In genomic region chr17:22739581-22740178, GRCm38 (mm10) we compare ENCODE assay signal across 8 mouse cellular contexts.
DNase-seq lines count a peak whose midpoint lies in the region; ATAC-seq and TF ChIP-seq lines count a peak whose summit lies in the region.

No protein-coding gene starts in this region.

- in situ Hi-C loops in ES-E14 (cut with MboI; ENCODE audit: low sequenced_read_pairs in 2 of 2, unreplicated experiment in 2 of 2): no loop called here

- H3K9me3 ChIP-seq in ES-E14 (ENCODE audit: control insufficient read depth, insufficient read depth, low read depth, low read length): no peaks in the 10 kb centered on the region
- peaks cover 18% of the 10 kb centered on the region for H3K9me3 ChIP-seq in forebrain, embryonic 13.5 days (replicated peaks)
- no peaks in the 10 kb centered on the region for H3K9me3 ChIP-seq in liver, embryonic 15.5 days (replicated peaks)
- H3K9me3 ChIP-seq in neural tube, embryonic 12.5 days: peaks cover 8% of the 10 kb centered on the region; the same call in 1 of the 2 replicates

- peaks cover 4% of the 10 kb centered on the region; the same call in 1 of the 2 replicates for H3K36me3 ChIP-seq in ES-E14 (ENCODE audit: control insufficient read depth, insufficient read depth, low read length, poor library complexity, severe bottlenecking)
- peaks cover 18% of the 10 kb centered on the region for H3K36me3 ChIP-seq in forebrain, embryonic 13.5 days (ENCODE audit: poor library complexity, severe bottlenecking)
- no peaks in the 10 kb centered on the region for H3K36me3 ChIP-seq in liver, embryonic 15.5 days (replicated peaks)
- peaks cover 13% of the 10 kb centered on the region for H3K36me3 ChIP-seq in neural tube, embryonic 12.5 days

- peak overlapping the region; percentile 63 for H3K27ac ChIP-seq in ES-E14 (ENCODE audit: insufficient read depth, low read depth, low read length, poor library complexity, severe bottlenecking)
- H3K27ac ChIP-seq in forebrain, embryonic 13.5 days: peak overlapping the region; percentile 85
- no peak overlapping the region; the same call in 1 of the 2 replicates for H3K27ac ChIP-seq in liver, embryonic 15.5 days (replicated peaks)
- peak overlapping the region; percentile 53 for H3K27ac ChIP-seq in neural tube, embryonic 12.5 days

- DNase-seq in ES-E14 (ENCODE audit: low read depth, low spot score): peak; percentile 72
- peak; percentile 41 for DNase-seq in c-Kit-positive CD71-positive TER-119-positive erythroid progenitor cells, embryonic 14.5 days (ENCODE audit: low spot score)
- DNase-seq in heart, postnatal 10 days: peak; percentile 68 to 70
- DNase-seq in kidney, postnatal 4 days: peak; percentile 65 to 76
- peak; percentile 17 to 27 for DNase-seq in thymus, adult 18-20 months

- H3K4me1 ChIP-seq in ES-E14 (ENCODE audit: control insufficient read depth in 2 of 2, insufficient read depth in 2 of 2, low read length in 2 of 2, poor library complexity in 1 of 2): no peaks in the 10 kb centered on the region
- peaks cover 9% of the 10 kb centered on the region for H3K4me1 ChIP-seq in forebrain, embryonic 13.5 days
- peaks cover 8% of the 10 kb centered on the region; the same call in 1 of the 2 replicates for H3K4me1 ChIP-seq in liver, embryonic 15.5 days (replicated peaks)
- H3K4me1 ChIP-seq in neural tube, embryonic 12.5 days: peaks cover 7% of the 10 kb centered on the region

- H3K4me3 ChIP-seq in ES-E14 (ENCODE audit: insufficient read depth in 1 of 2, low read depth in 1 of 2, low read length in 2 of 2, poor library complexity in 1 of 2, severe bottlenecking in 1 of 2): peak overlapping the region; percentile 84 to 91
- H3K4me3 ChIP-seq in forebrain, embryonic 13.5 days: peak overlapping the region; percentile 64
- peak overlapping the region; percentile 62 for H3K4me3 ChIP-seq in liver, embryonic 15.5 days (replicated peaks)
- H3K4me3 ChIP-seq in neural tube, embryonic 12.5 days: peak overlapping the region; percentile 58

- H3K4me2 ChIP-seq in forebrain, embryonic 13.5 days: peak overlapping the region; percentile 59
- H3K4me2 ChIP-seq in liver, embryonic 15.5 days: peak overlapping the region; percentile 70
- peak overlapping the region; percentile 67 for H3K4me2 ChIP-seq in neural tube, embryonic 12.5 days (replicated peaks)

- intact Hi-C loops in heart, postnatal 10 days (cut with DNase I): loop anchor here (10.0 kb wide), 2 partner anchors 125 to 455 kb away; partner anchors contain the start of genes Zfp40 and Zfp945

- ATAC-seq in forebrain, embryonic 13.5 days: peak; percentile 95
- ATAC-seq in liver, embryonic 15.5 days (ENCODE audit: insufficient read depth): peak; percentile 80
- ATAC-seq in neural tube, embryonic 12.5 days (ENCODE audit: low FRiP score, low read depth): peak; percentile 93

- H3K9ac ChIP-seq in ES-E14 (ENCODE audit: insufficient read depth, low read depth, low read length, poor library complexity, severe bottlenecking): peak overlapping the region; percentile 84
- peak overlapping the region; percentile 77 for H3K9ac ChIP-seq in forebrain, embryonic 13.5 days
- H3K9ac ChIP-seq in liver, embryonic 15.5 days: peak overlapping the region; percentile 33; the same call in 1 of the 2 replicates
- peak overlapping the region; percentile 76 for H3K9ac ChIP-seq in neural tube, embryonic 12.5 days

- H3K27me3 ChIP-seq in forebrain, embryonic 13.5 days: no peaks in the 10 kb centered on the region
- no peaks in the 10 kb centered on the region for H3K27me3 ChIP-seq in liver, embryonic 15.5 days
- no peaks in the 10 kb centered on the region for H3K27me3 ChIP-seq in neural tube, embryonic 12.5 days (replicated peaks)

- WGBS in forebrain, embryonic 13.5 days: under 1% methylated on average over 25 of the region's 25 CpGs
- under 1% methylated on average over 25 of the region's 25 CpGs for WGBS in liver, embryonic 15.5 days (ENCODE audit: insufficient replicate concordance)
- under 1% methylated on average over 25 of the region's 25 CpGs for WGBS in neural tube, embryonic 12.5 days

TF ChIP-seq in ES-E14, 5 proteins besides CTCF, POLR2A, EP300 and RAD21:
- TF ChIP-seq ZC3H11A (IDR thresholded peaks at IDR 0.05; ENCODE audit: borderline replicate concordance, low read depth, low read length): no peak
- no peak for TF ChIP-seq HCFC1 (IDR thresholded peaks at IDR 0.05; ENCODE audit: borderline replicate concordance, insufficient read depth, low read length)
- no peak for TF ChIP-seq MAFK (IDR thresholded peaks at IDR 0.05; ENCODE audit: insufficient read depth, low read depth, low read length)
- TF ChIP-seq CHD2 (IDR thresholded peaks at IDR 0.05; ENCODE audit: low read depth, low read length): no peak
- TF ChIP-seq ZNF384 (IDR thresholded peaks at IDR 0.05; ENCODE audit: low read depth, low read length): no peak

Comparison
In these comparisons a context has a peak if more than half of its experiments do, and no peak if none do; other contexts are left out.
1. DNase-seq: peak in every context shown above with its lines; median percentile 72 in ES-E14; 70 in kidney, postnatal 4 days; 69 in heart, postnatal 10 days; 41 in c-Kit-positive CD71-positive TER-119-positive erythroid progenitor cells, embryonic 14.5 days; 22 in thymus, adult 18-20 months.
2. H3K9ac ChIP-seq: peak in every context shown above with its lines; median percentile 84 in ES-E14; 77 in forebrain, embryonic 13.5 days; 76 in neural tube, embryonic 12.5 days; 33 in liver, embryonic 15.5 days.